Mouse (Mus musculus): ENCODE results near the gene Lyzl4. TPM values are rescaled to one million over a fixed set of nuclear protein-coding genes. Genes with fewer than 3 reads are reported as not detected.

Lyzl4 gene
- total and polyA plus RNA-seq, 3 experiments = not detected

- TF ChIP-seq POLR2AphosphoS5 (IDR thresholded peaks at IDR 0.05; ENCODE audit: borderline replicate concordance, low read depth, low read length) = no peak
- no peak for TF ChIP-seq JUND (IDR thresholded peaks at IDR 0.05; ENCODE audit: low read depth, low read length)
- no peak for TF ChIP-seq ZNF384 (IDR thresholded peaks at IDR 0.05; ENCODE audit: low read depth, low read length)
- no peak for TF ChIP-seq POLR2A (IDR thresholded peaks at IDR 0.05; ENCODE audit: control insufficient read depth in 1 of 2, insufficient read depth in 1 of 2, low read depth in 1 of 2, low read length in 2 of 2, poor library complexity in 1 of 2)
- TF ChIP-seq MYB (IDR thresholded peaks at IDR 0.05; ENCODE audit: low read depth, low read length) = no peak
- TF ChIP-seq RCOR1 (IDR thresholded peaks at IDR 0.05; ENCODE audit: low read depth, low read length) = no peak
- TF ChIP-seq MAX (IDR thresholded peaks at IDR 0.05; ENCODE audit: low read length) = no peak
- no peak for TF ChIP-seq E2F4 (IDR thresholded peaks at IDR 0.05; ENCODE audit: borderline replicate concordance, low read depth, low read length)
- TF ChIP-seq MEF2A (IDR thresholded peaks at IDR 0.05; ENCODE audit: extremely low read depth, insufficient replicate concordance, low read depth, low read length, poor library complexity, severe bottlenecking) = no peak
- TF ChIP-seq EP300 (IDR thresholded peaks at IDR 0.05; ENCODE audit: low read depth in 1 of 2, low read length in 2 of 2) = no peak
- TF ChIP-seq TBP (IDR thresholded peaks at IDR 0.05; ENCODE audit: low read depth, low read length) = no peak
- no peak for TF ChIP-seq TAL1 (IDR thresholded peaks at IDR 0.05; ENCODE audit: low read length)
- TF ChIP-seq MYC (IDR thresholded peaks at IDR 0.05; ENCODE audit: low read depth, low read length) = no peak
- TF ChIP-seq MAFK (IDR thresholded peaks at IDR 0.05; ENCODE audit: borderline replicate concordance, low read depth, low read length) = no peak
- TF ChIP-seq CTCF (IDR thresholded peaks at IDR 0.05 in 2 of 3, conservative IDR thresholded peaks at IDR 0.05 in 1 of 3; ENCODE audit: control insufficient read depth in 1 of 3, insufficient read depth in 1 of 3, low read depth in 2 of 3, low read length in 3 of 3, poor library complexity in 1 of 3, severe bottlenecking in 1 of 3) = no peak
- TF ChIP-seq NRF1 (IDR thresholded peaks at IDR 0.05; ENCODE audit: insufficient read depth, low read depth, low read length, poor library complexity, severe bottlenecking) = no peak
- TF ChIP-seq KAT2A (conservative IDR thresholded peaks at IDR 0.05; ENCODE audit: low read depth, low read length) = no peak
- no peak for TF ChIP-seq POLR2AphosphoS2 (IDR thresholded peaks at IDR 0.05; ENCODE audit: low read length)
- no peak for TF ChIP-seq USF2 (IDR thresholded peaks at IDR 0.05; ENCODE audit: borderline replicate concordance in 1 of 2, insufficient read depth in 1 of 2, low read depth in 1 of 2, low read length in 2 of 2)
- peak; percentile 35; the same call in 1 of the 2 replicates for TF ChIP-seq SIN3A (IDR thresholded peaks at IDR 0.05; ENCODE audit: low read length)
Observed at GRCm38 (mm10) chr9:121672311-121672710, 30.4 kb upstream of the Lyzl4 start (continued).

- Histone ChIP-seq H3K27me3 (ENCODE audit: control insufficient read depth in 1 of 2, insufficient read depth in 2 of 2, low read length in 2 of 2) (no peaks in the 10 kb centered on the region), H3K9me3 (replicated peaks; ENCODE audit: insufficient read depth, low read length) (no peaks in the 10 kb centered on the region), H3K4me3 (ENCODE audit: control insufficient read depth in 1 of 2, insufficient read depth in 1 of 2, low read depth in 2 of 2, low read length in 2 of 2) (no peak overlapping the region), H3K4me1 (ENCODE audit: control insufficient read depth in 1 of 2, insufficient read depth in 2 of 2, low read length in 2 of 2) (peaks cover 0 to 17% of the 10 kb centered on the region in 2 experiments; a peak in 2 of 4 replicates), H3K36me3 (ENCODE audit: control insufficient read depth in 1 of 2, insufficient read depth in 2 of 2, low read length in 2 of 2) (peaks cover 0 to 8% of the 10 kb centered on the region in 2 experiments; a peak in 2 of 4 replicates), H3K79me2 (ENCODE audit: control insufficient read depth, insufficient read depth, low read length, poor library complexity) (no peaks in the 10 kb centered on the region), H3K9ac (ENCODE audit: control insufficient read depth, low read depth, low read length, poor library complexity, severe bottlenecking) (no peak overlapping the region), H3K27ac (ENCODE audit: control insufficient read depth, low read depth, low read length) (no peak overlapping the region)
- peak; percentile 73 for DNase-seq (ENCODE audit: low read depth, low spot score)
- TF ChIP-seq ETS1 (IDR thresholded peaks at IDR 0.05; ENCODE audit: low read depth, low read length) = no peak
- TF ChIP-seq USF2 (IDR thresholded peaks at IDR 0.05; ENCODE audit: borderline replicate concordance in 1 of 2, insufficient read depth in 1 of 2, low read depth in 1 of 2, low read length in 2 of 2) = no peak
- no peak for TF ChIP-seq EP300 (IDR thresholded peaks at IDR 0.05; ENCODE audit: low read depth in 1 of 2, low read length in 2 of 2)
- no peak for TF ChIP-seq MAX (IDR thresholded peaks at IDR 0.05; ENCODE audit: low read length)
- peak; percentile 66 to 68 (median 67) for TF ChIP-seq CTCF (IDR thresholded peaks at IDR 0.05 in 2 of 3, conservative IDR thresholded peaks at IDR 0.05 in 1 of 3; ENCODE audit: control insufficient read depth in 1 of 3, insufficient read depth in 1 of 3, low read depth in 2 of 3, low read length in 3 of 3, poor library complexity in 1 of 3, severe bottlenecking in 1 of 3)
- TF ChIP-seq MAZ (IDR thresholded peaks at IDR 0.05; ENCODE audit: low read depth, low read length) = no peak
- peak; percentile 28 for TF ChIP-seq RAD21 (IDR thresholded peaks at IDR 0.05; ENCODE audit: low read depth, low read length)
- TF ChIP-seq ZMIZ1 (IDR thresholded peaks at IDR 0.05; ENCODE audit: low read depth, low read length) = no peak
- no peak for TF ChIP-seq RCOR1 (IDR thresholded peaks at IDR 0.05; ENCODE audit: low read depth, low read length)
- no peak for TF ChIP-seq NELFE (IDR thresholded peaks at IDR 0.05; ENCODE audit: low read depth, low read length)
- no peak for TF ChIP-seq CHD2 (IDR thresholded peaks at IDR 0.05; ENCODE audit: low read length)
- TF ChIP-seq ZKSCAN1 (IDR thresholded peaks at IDR 0.05; ENCODE audit: low read depth, low read length) = no peak
- no peak for TF ChIP-seq MAFK (IDR thresholded peaks at IDR 0.05; ENCODE audit: borderline replicate concordance, low read depth, low read length)
- TF ChIP-seq SIN3A (IDR thresholded peaks at IDR 0.05; ENCODE audit: low read length) = no peak
- TF ChIP-seq POLR2A (IDR thresholded peaks at IDR 0.05; ENCODE audit: control insufficient read depth in 1 of 2, insufficient read depth in 1 of 2, low read depth in 1 of 2, low read length in 2 of 2, poor library complexity in 1 of 2) = no peak
- no peak for TF ChIP-seq GABPA (IDR thresholded peaks at IDR 0.05; ENCODE audit: low read depth, low read length)
- no peak for TF ChIP-seq ZC3H11A (IDR thresholded peaks at IDR 0.05; ENCODE audit: low read depth, low read length)
- TF ChIP-seq SMC3 (IDR thresholded peaks at IDR 0.05; ENCODE audit: low read depth, low read length) = peak; percentile 63
- TF ChIP-seq GATA1 (IDR thresholded peaks at IDR 0.05; ENCODE audit: low read depth, low read length) = no peak
- no peak for TF ChIP-seq TBP (IDR thresholded peaks at IDR 0.05; ENCODE audit: low read depth, low read length)
- TF ChIP-seq MXI1 (IDR thresholded peaks at IDR 0.05; ENCODE audit: low read depth, low read length) = no peak
- TF ChIP-seq UBTF (IDR thresholded peaks at IDR 0.05; ENCODE audit: borderline replicate concordance, insufficient read depth, low read depth, low read length) = no peak
- TF ChIP-seq MYB (IDR thresholded peaks at IDR 0.05; ENCODE audit: low read depth, low read length) = no peak
- TF ChIP-seq MYC (IDR thresholded peaks at IDR 0.05; ENCODE audit: low read depth, low read length) = no peak
- no peak for TF ChIP-seq POLR2AphosphoS2 (IDR thresholded peaks at IDR 0.05; ENCODE audit: low read length)
Observed at GRCm38 (mm10) chr9:121671300-121671699, 29.4 kb upstream of the Lyzl4 start.
